Mouse (Mus musculus): Measurements from ENCODE around the gene Adcy7. TPM values are rescaled to one million over a fixed set of nuclear protein-coding genes. Genes with fewer than 3 reads are reported as not detected.

Gene Adcy7
- polyA plus RNA-seq, 1 experiment from 2014 or later: 2.1 TPM

DNA sequence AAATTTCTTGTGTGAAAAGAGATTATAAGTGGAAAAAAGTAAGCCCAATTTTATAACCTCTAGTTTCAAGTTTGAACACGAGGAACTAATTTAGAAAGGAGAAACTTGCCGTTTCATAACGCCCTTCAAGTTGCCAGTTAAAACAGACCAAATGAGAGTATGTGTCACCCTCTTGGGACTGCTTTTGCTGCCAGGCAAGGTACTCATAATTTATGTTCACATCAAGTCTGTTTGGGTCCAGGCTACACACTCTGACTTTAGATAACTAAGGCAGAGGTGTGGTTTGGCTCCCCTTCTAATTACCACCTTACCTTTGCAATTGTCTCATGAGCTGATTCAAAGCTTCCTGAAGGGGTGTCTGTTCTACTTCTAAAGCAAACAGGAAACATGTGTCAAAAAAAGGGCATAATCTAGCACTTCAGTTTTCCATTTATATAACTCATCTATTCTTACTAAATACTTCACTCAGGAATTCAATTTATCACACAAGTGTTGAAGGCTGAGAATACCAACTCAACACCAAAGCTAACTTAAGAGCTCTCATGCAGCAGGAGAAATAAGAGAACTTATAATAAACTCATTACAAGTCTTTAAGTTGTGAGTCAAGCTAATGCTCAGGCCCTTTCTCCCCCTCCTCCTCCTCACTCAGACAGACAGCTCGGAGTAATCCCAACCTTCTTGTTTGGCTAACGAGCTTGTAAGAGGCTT is 85.2 kb downstream of the Adcy7 start:
- Histone ChIP-seq H3K36me3 (replicated peaks; ENCODE audit: control insufficient read depth, insufficient read depth, low read depth, low read length) (peaks cover 5% of the 10 kb centered on the region), H3K27me3 (ENCODE audit: control insufficient read depth, insufficient read depth, low read length) (no peaks in the 10 kb centered on the region), H3K9me3 (replicated peaks; ENCODE audit: control insufficient read depth, low read length) (no peaks in the 10 kb centered on the region), H3K9ac (replicated peaks; ENCODE audit: low read length) (no peak overlapping the region), H3K4me1 (ENCODE audit: control insufficient read depth, insufficient read depth, low read length) (no peaks in the 10 kb centered on the region; the same call in 1 of the 2 replicates), H3K4me3 (ENCODE audit: low read depth, low read length) (no peak overlapping the region), H3K27ac (replicated peaks; ENCODE audit: low read depth, low read length) (no peak overlapping the region), H3K4me2 (ENCODE audit: low read depth, low read length) (no peak overlapping the region)
- DNase-seq (ENCODE audit: low spot score): no peak
- ATAC-seq (replicated peaks; ENCODE audit: insufficient number of reproducible peaks, low FRiP score, low TSS enrichment, low read depth): no peak
- WGBS: 64% methylated on average over 5 of the region's 5 CpGs

DNA sequence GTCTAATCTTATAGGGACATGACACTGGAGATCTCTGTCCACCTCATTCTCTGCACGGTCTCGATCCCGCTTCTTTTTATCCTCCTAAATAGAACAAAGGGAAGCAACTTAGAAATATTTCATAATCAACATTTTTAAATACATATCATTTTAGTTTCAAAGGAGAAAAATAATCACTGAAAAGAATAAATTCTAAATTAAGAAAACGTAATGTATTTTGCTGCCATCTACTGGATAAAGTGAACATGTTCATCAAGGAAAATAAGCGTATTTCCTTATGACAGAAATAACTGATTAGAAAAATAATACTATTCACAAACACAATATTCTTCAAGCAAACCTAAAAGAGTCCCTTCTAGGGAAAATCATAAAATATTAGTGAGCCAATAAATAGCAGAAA is 85.7 kb downstream of the Adcy7 start:
- Histone ChIP-seq H3K4me2 (ENCODE audit: low read depth, low read length) (no peak overlapping the region), H3K36me3 (replicated peaks; ENCODE audit: control insufficient read depth, insufficient read depth, low read depth, low read length) (peaks cover 5% of the 10 kb centered on the region), H3K9ac (replicated peaks; ENCODE audit: low read length) (no peak overlapping the region), H3K9me3 (replicated peaks; ENCODE audit: control insufficient read depth, low read length) (no peaks in the 10 kb centered on the region), H3K27ac (replicated peaks; ENCODE audit: low read depth, low read length) (no peak overlapping the region), H3K27me3 (ENCODE audit: control insufficient read depth, insufficient read depth, low read length) (no peaks in the 10 kb centered on the region), H3K4me3 (ENCODE audit: low read depth, low read length) (no peak overlapping the region), H3K4me1 (ENCODE audit: control insufficient read depth, insufficient read depth, low read length) (no peaks in the 10 kb centered on the region; the same call in 1 of the 2 replicates)
- WGBS: 88% methylated on average over 5 of the region's 5 CpGs
- DNase-seq (ENCODE audit: low spot score): peak; percentile 48
- ATAC-seq (replicated peaks; ENCODE audit: insufficient number of reproducible peaks, low FRiP score, low TSS enrichment, low read depth): no peak

DNA sequence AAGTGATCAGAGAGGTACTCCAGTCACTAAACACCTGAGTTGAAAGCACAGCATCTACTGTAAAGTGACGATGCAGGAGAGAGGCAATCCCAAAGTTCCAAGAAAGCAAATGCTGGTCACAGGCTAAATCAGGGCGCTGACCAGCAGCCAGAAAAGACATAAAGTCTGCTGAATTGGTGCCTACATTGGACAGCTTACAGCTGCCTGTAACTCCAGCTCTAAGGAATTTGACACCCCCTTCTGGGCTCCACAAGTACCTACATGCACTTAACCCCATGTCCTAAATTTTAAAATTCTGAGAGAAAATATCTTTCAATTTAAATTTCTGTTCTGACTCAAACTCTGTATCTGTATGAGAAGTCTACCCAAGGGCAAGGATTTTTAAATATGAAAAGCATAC is 87.8 kb downstream of the Adcy7 start:
- WGBS: 86% methylated on average over 2 of the region's 2 CpGs
- DNase-seq (ENCODE audit: low spot score) (peak; percentile 49), ATAC-seq (replicated peaks; ENCODE audit: insufficient number of reproducible peaks, low FRiP score, low TSS enrichment, low read depth) (no peak)
- Histone ChIP-seq H3K4me2 (ENCODE audit: low read depth, low read length) (peak overlapping the region; percentile 86; the same call in 1 of the 2 replicates), H3K27ac (replicated peaks; ENCODE audit: low read depth, low read length) (no peak overlapping the region), H3K36me3 (replicated peaks; ENCODE audit: control insufficient read depth, insufficient read depth, low read depth, low read length) (peaks cover 5% of the 10 kb centered on the region), H3K9ac (replicated peaks; ENCODE audit: low read length) (no peak overlapping the region), H3K4me3 (ENCODE audit: low read depth, low read length) (no peak overlapping the region), H3K4me1 (ENCODE audit: control insufficient read depth, insufficient read depth, low read length) (no peaks in the 10 kb centered on the region; the same call in 1 of the 2 replicates), H3K27me3 (ENCODE audit: control insufficient read depth, insufficient read depth, low read length) (no peaks in the 10 kb centered on the region), H3K9me3 (replicated peaks; ENCODE audit: control insufficient read depth, low read length) (no peaks in the 10 kb centered on the region)

GRCm38 (mm10) chr8:88361044-88361707 is 89.0 kb downstream of the Adcy7 start:
- peak overlapping the region; percentile 84 for H3K27ac ChIP-seq (replicated peaks; ENCODE audit: low read depth, low read length)
- peaks cover 4% of the 10 kb centered on the region for H3K36me3 ChIP-seq (replicated peaks; ENCODE audit: control insufficient read depth, insufficient read depth, low read depth, low read length)
- H3K9me3 ChIP-seq (replicated peaks; ENCODE audit: control insufficient read depth, low read length): no peaks in the 10 kb centered on the region
- ATAC-seq (replicated peaks; ENCODE audit: insufficient number of reproducible peaks, low FRiP score, low TSS enrichment, low read depth): 0 out of 2 replicates have a peak, but pooled peaks have one; percentile 36
- DNase-seq (ENCODE audit: low spot score): peak; percentile 21
- H3K27me3 ChIP-seq (ENCODE audit: control insufficient read depth, insufficient read depth, low read length): no peaks in the 10 kb centered on the region
- H3K4me3 ChIP-seq (ENCODE audit: low read depth, low read length): peak overlapping the region; percentile 98
- 1% methylated on average over 31 of the region's 31 CpGs for WGBS
- H3K4me1 ChIP-seq (ENCODE audit: control insufficient read depth, insufficient read depth, low read length): no peaks in the 10 kb centered on the region; the same call in 1 of the 2 replicates
- H3K9ac ChIP-seq (replicated peaks; ENCODE audit: low read length): peak overlapping the region; percentile 96
- H3K4me2 ChIP-seq (ENCODE audit: low read depth, low read length): peak overlapping the region; percentile 86

- DNase-seq (ENCODE audit: low spot score) (peak; percentile 82), ATAC-seq (replicated peaks; ENCODE audit: insufficient number of reproducible peaks, low FRiP score, low TSS enrichment, low read depth) (peak; percentile 83)
- Histone ChIP-seq H3K36me3 (replicated peaks; ENCODE audit: control insufficient read depth, insufficient read depth, low read depth, low read length) (peaks cover 4% of the 10 kb centered on the region), H3K27me3 (ENCODE audit: control insufficient read depth, insufficient read depth, low read length) (no peaks in the 10 kb centered on the region), H3K27ac (replicated peaks; ENCODE audit: low read depth, low read length) (peak within 1 kb of the TSS; percentile 84), H3K9me3 (replicated peaks; ENCODE audit: control insufficient read depth, low read length) (no peaks in the 10 kb centered on the region), H3K9ac (replicated peaks; ENCODE audit: low read length) (peak within 1 kb of the TSS; percentile 96), H3K4me1 (ENCODE audit: control insufficient read depth, insufficient read depth, low read length) (no peaks in the 10 kb centered on the region; the same call in 1 of the 2 replicates), H3K4me3 (ENCODE audit: low read depth, low read length) (peak within 1 kb of the TSS; percentile 98), H3K4me2 (ENCODE audit: low read depth, low read length) (peak within 1 kb of the TSS; percentile 86)
- under 1% methylated on average over 74 of the region's 91 CpGs for WGBS
Measured at GRCm38 (mm10) chr8:88361708-88362428, 89.7 kb downstream of the Adcy7 start, which contains the start of gene Brd7. Gene Brd7 (minus strand): TSS chr8:88362194.

DNA sequence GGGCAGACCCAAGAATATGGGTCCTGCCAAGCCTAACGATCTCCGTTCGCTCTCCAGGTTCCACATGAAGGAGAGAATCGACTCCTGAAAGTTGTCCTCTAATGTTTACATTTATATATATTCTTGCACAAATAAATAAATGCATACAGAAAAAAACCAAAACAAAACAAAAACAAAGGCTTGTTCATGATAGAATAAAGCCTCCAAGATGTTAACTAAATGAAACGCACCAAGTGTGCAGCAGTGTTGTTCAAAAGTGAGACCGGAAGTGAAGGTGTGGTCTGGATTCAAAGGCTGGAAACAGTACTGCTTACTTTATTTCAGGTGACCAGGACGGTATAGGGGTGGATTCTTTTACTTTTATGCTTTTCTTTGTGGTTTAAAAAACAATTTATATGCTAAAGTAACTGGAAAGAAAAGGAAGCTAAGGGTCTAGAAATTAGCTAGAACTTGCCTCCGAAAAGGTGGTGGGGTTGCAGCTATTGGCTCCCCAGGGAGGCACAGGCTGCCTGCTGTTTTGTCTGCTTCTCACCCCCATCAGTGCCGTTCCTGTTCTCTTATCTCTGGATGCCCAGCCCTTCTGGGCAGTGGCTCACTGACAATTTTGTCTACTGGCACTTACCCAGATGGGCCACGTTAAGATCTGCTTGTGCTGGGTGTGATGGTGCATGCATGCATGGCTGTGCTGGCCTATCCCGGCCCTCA is 90.4 kb downstream of the Adcy7 start:
- WGBS: 35% methylated on average over 11 of the region's 11 CpGs
- ATAC-seq (replicated peaks; ENCODE audit: insufficient number of reproducible peaks, low FRiP score, low TSS enrichment, low read depth) (no peak), DNase-seq (ENCODE audit: low spot score) (no peak)
- H3K9ac ChIP-seq (replicated peaks; ENCODE audit: low read length): peak overlapping the region; percentile 96
- H3K27me3 ChIP-seq (ENCODE audit: control insufficient read depth, insufficient read depth, low read length): no peaks in the 10 kb centered on the region
- no peaks in the 10 kb centered on the region for H3K9me3 ChIP-seq (replicated peaks; ENCODE audit: control insufficient read depth, low read length)
- H3K4me1 ChIP-seq (ENCODE audit: control insufficient read depth, insufficient read depth, low read length): no peaks in the 10 kb centered on the region; the same call in 1 of the 2 replicates
- H3K4me2 ChIP-seq (ENCODE audit: low read depth, low read length): peak overlapping the region; percentile 17; the same call in 1 of the 2 replicates
- no peak overlapping the region for H3K27ac ChIP-seq (replicated peaks; ENCODE audit: low read depth, low read length)
- peak overlapping the region; percentile 98 for H3K4me3 ChIP-seq (ENCODE audit: low read depth, low read length)
- H3K36me3 ChIP-seq (replicated peaks; ENCODE audit: control insufficient read depth, insufficient read depth, low read depth, low read length): peaks cover 4% of the 10 kb centered on the region

DNA sequence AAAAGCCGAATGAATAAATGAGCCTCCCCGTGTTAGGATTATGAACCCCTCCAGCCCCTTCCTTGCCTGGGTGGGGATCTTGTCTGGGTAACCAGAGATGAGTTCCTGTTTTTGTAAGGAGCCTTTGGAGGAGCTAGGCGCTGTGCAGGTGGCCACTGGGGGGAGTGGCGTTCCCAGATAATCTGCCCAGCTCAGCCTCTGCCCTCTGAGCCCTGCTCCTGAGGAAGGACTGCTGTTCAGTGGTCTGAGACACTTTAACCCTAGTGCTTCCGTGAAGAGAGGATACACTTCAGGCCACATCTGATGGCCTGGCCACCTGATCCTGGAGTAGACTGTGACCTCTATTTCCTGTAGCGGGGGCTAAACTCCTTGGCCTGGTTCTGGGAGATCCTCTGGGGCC is 97.0 kb downstream of the Adcy7 start:
- 11% methylated on average over 6 of the region's 6 CpGs for WGBS
- H3K4me1 ChIP-seq (ENCODE audit: control insufficient read depth, insufficient read depth, low read length): no peaks in the 10 kb centered on the region
- no peak overlapping the region for H3K27ac ChIP-seq (replicated peaks; ENCODE audit: low read depth, low read length)
- H3K4me2 ChIP-seq (ENCODE audit: low read depth, low read length): no peak overlapping the region
- H3K4me3 ChIP-seq (ENCODE audit: low read depth, low read length): no peak overlapping the region
- H3K27me3 ChIP-seq (ENCODE audit: control insufficient read depth, insufficient read depth, low read length): no peaks in the 10 kb centered on the region
- DNase-seq (ENCODE audit: low spot score) (peak; percentile 65), ATAC-seq (replicated peaks; ENCODE audit: insufficient number of reproducible peaks, low FRiP score, low TSS enrichment, low read depth) (no peak; the same call in 1 of the 2 replicates)
- H3K9me3 ChIP-seq (replicated peaks; ENCODE audit: control insufficient read depth, low read length): no peaks in the 10 kb centered on the region
- H3K36me3 ChIP-seq (replicated peaks; ENCODE audit: control insufficient read depth, insufficient read depth, low read depth, low read length): no peaks in the 10 kb centered on the region
- H3K9ac ChIP-seq (replicated peaks; ENCODE audit: low read length): no peak overlapping the region
